Comparison of ENCODE assay signal across 16 mouse cellular contexts in genomic region chr2:43939196-43939595, GRCm38 (mm10).
"Had no signal": no experiment of that assay in that cellular context is flagged by ENCODE, and none has a peak within 500 bp of the region (broad histone marks: within the 10 kb centered on the region; RNA-seq: fewer than 3 reads in every experiment).

No protein-coding gene starts in this region.

- H3K9ac ChIP-seq: neural tube, embryonic 13.5 days; neural tube, embryonic 15.5 days; stomach, embryonic 15.5 days had no signal

- H3K36me3 ChIP-seq: neural tube, embryonic 13.5 days; neural tube, embryonic 15.5 days; stomach, embryonic 15.5 days had no signal

- H3K4me2 ChIP-seq: neural tube, embryonic 13.5 days; neural tube, embryonic 15.5 days; stomach, embryonic 15.5 days had no signal

- H3K27ac ChIP-seq: neural tube, embryonic 13.5 days; neural tube, embryonic 15.5 days; stomach, embryonic 15.5 days; stomach, postnatal 0 days had no signal

- H3K9me3 ChIP-seq: neural tube, embryonic 13.5 days; neural tube, embryonic 15.5 days; stomach, embryonic 15.5 days had no signal

- H3K4me3 ChIP-seq: neural tube, embryonic 13.5 days; neural tube, embryonic 15.5 days; stomach, embryonic 15.5 days had no signal

- DNase-seq: retina, postnatal 1 day; right cerebral cortex, adult 18-20 months; right cerebral cortex, postnatal 14 days; right cerebral cortex, postnatal 25 days; right cerebral cortex, postnatal 4 days; spleen, adult 18-20 months; thymus, adult 18-20 months; thymus, adult 2 months; thymus, postnatal 14 days; thymus, postnatal 25 days; thymus, postnatal 36 days; thymus, postnatal 4 days had no signal

- H3K4me1 ChIP-seq: neural tube, embryonic 13.5 days; neural tube, embryonic 15.5 days; stomach, embryonic 15.5 days had no signal

- H3K27me3 ChIP-seq: neural tube, embryonic 13.5 days; neural tube, embryonic 15.5 days; stomach, embryonic 15.5 days had no signal
